Mouse (Mus musculus) thymus, postnatal 4 days (tissue): ENCODE data around the gene Gpr34.
A peak's percentile ranks its signal among the peaks of the same experiment; 100 is the strongest.

Experiments used
- DNase-seq: peaks from one replicate; pipeline ENCODE4 v3.0.0; 2021

Gene Gpr34

DNA sequence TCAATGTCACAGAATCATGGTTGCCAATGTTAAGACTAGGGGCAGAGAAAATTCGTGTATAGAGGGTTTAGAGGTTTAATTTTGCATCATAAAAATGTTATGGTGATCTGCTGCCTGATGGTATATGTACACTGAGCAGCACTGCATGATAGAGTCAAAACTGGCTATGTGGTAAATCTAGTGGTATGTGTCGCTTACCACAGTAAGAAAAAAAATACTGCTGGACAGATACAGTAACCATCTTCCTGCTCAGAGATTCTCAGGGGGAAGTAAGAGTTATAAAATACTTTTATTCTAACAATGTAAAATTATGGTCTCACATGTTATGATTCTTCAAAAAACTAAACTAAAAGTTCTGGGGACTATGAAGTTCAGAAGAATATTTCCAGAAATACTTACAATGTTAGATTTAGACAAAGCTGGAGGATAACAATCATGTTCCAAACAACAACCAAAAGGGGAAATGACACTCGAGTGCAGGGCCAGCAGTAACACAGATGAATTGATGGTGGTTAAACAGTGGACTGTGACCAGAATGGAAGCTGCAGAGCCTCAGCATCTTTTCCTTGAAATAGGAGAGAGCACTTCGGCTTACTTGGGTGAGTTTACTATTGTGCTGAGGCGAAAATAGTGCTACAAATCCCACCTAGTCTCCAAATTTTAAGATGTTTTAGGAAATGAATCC, at the start of gene Gpr34:
TSS of gene Gpr34 (plus strand) at position 491 of the 685 bp plus-strand sequence.
- no peak for DNase-seq

DNA sequence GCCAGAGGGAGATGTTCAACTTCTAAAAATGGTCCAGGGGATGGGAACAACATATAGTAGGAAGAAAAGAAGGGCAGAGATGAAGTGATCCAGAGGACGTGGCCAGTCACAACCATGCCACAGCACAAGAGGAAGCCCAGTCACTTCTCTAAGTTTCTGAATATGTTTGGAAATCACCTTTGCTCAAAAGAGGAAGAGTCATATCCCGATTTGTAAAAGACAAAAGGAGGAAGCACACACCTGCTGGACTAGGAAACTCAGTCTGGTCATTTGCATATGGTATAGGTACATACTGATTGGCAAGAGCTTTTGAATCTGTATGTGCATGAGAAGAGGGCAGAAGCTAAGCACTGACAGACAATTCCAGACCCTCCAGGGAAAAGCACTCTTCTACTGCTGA, 32.5 kb upstream of the Gpr34 start:
- DNase-seq: no peak

DNA sequence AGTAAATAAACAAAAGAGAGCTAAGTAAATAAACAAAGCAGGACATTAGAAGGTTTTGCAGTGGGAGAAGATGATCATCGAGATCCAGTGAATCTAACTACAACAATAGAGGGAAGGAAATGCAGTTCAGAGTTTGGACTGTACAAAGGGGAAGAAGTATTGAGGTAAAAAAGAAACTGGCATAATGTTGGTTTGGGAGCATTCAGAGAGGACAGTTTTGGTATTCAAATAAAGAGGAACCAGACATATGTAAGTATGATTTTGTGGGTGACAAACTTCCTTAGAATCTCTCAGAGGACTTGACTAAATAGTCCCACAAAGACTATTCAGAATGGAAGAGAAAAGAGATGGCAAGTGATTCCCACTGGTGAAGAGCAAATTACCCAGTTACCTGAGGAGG, 31.9 kb upstream of the Gpr34 start:
- no peak for DNase-seq

- no peak for DNase-seq
Measured at GRCm38 (mm10) chrX:13606741-13607140, 25.1 kb upstream of the Gpr34 start.

GRCm38 (mm10) chrX:13607752-13608151, 24.1 kb upstream of the Gpr34 start:
- DNase-seq: no peak

GRCm38 (mm10) chrX:13611114-13611513, 20.8 kb upstream of the Gpr34 start:
- DNase-seq: no peak

GRCm38 (mm10) chrX:13612115-13612514, 19.8 kb upstream of the Gpr34 start:
- DNase-seq: no peak

GRCm38 (mm10) chrX:13616726-13617125, 15.2 kb upstream of the Gpr34 start:
- no peak for DNase-seq

- DNase-seq: no peak
Measured at GRCm38 (mm10) chrX:13617294-13617693, 14.6 kb upstream of the Gpr34 start.

GRCm38 (mm10) chrX:13618476-13618875, 13.4 kb upstream of the Gpr34 start:
- DNase-seq: no peak

DNA sequence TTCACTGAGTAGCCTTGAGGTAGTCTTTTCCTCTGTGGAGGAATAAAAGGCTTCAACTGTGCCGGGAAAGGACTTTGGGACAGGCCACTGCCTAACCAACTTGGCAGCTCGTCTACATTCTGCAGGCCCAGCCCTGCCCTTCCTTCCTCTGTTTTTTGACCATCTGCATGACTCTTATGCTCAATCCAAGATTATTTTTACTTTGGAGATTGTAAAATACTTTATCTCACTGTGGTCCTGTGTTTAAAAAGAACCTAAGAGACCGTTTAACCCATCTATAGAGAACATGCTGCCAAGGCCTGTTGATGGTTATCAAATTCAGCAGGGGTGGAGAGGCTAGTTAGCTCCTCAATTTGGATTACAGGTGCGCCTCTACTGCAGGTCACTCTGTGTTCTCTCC, 10.4 kb upstream of the Gpr34 start:
- DNase-seq: no peak

DNA sequence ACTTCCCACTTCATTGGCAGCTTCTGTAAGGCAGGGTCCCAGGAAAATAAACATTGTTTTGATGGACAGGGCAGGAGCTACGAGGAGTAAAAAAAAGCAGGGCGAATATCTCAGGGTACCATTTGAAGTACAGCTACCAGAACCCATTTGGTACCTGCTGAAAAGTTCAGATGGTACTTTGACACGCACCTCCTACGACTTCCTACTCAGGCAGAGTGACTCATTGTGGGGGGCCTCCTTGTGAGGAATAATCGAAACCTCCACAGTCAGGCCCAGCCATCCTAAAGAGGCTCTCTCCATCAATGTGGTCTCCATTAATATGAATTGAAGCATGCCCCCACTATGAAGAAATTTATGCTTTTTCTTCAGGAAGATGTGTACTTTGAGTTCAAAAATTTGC, 9.2 kb upstream of the Gpr34 start:
- DNase-seq: no peak

DNA sequence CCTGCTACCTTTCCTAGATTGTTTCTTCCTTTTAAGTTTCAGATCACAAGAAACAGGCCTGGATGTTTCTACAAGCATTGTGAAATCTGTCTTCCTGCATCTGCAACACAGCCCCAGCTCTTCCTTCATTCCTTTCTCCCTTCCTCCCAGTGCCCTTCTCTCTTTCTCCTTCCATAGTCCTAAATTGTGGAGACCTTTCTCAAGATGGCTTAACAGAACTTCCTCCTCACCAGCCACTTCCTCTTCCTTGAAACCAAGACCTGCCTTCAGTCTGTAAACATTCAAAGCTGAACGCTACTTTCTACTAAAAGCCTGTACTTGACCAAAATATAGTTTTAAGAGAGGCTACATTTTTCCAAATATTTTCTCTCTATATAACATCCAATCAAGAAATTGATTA, 4.5 kb downstream of the Gpr34 start:
- DNase-seq: no peak

DNA sequence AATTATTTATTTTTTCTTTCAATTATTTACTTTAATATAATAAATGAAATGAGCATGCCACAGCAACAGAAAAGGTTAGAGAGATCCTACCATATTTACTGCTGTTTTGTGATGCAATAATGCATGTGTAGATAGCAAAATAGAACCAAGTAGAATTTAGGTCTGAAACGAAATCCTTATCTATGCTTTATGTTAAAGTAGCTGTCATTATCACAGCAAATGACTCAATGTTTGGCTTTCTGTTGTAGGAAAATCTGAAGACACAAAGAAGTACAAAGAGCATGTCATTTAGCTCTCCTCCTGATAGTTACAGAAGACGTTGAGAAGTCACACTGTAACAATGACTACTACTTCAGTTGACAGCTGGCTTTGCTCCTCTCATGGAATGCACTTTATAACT, 7.0 kb downstream of the Gpr34 start:
- no peak for DNase-seq

DNA sequence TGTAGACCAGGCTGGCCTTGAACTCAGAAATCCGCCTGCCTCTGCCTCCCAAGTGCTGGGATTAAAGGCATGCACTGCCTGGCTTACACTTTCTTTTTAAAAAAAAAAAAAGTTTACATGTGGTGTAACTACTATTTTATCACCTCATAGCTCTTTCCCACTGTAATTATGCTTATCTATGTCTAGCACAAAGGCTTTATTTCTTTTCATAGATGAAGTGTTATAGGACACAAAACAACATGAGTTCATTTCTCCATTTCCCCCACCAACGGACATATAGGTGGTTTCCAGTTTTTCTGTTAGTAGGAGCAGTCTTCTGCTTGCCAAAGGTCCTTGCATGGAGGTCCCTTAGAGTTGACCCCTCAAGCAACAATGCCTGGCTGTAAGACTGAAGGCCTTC, 20.0 kb downstream of the Gpr34 start:
- no peak for DNase-seq

- no peak for DNase-seq
Measured at GRCm38 (mm10) chrX:13652291-13652690, 20.4 kb downstream of the Gpr34 start.

GRCm38 (mm10) chrX:13655005-13655421, 23.1 kb downstream of the Gpr34 start:
- no peak for DNase-seq

- DNase-seq: no peak
Measured at GRCm38 (mm10) chrX:13655906-13656305, 24.0 kb downstream of the Gpr34 start.

GRCm38 (mm10) chrX:13656721-13657120, 24.8 kb downstream of the Gpr34 start:
- peak; percentile 75 for DNase-seq

- no peak for DNase-seq
Measured at GRCm38 (mm10) chrX:13658616-13659140, 26.8 kb downstream of the Gpr34 start.

- no peak for DNase-seq
Measured at GRCm38 (mm10) chrX:13659201-13659890, 27.5 kb downstream of the Gpr34 start.

DNA sequence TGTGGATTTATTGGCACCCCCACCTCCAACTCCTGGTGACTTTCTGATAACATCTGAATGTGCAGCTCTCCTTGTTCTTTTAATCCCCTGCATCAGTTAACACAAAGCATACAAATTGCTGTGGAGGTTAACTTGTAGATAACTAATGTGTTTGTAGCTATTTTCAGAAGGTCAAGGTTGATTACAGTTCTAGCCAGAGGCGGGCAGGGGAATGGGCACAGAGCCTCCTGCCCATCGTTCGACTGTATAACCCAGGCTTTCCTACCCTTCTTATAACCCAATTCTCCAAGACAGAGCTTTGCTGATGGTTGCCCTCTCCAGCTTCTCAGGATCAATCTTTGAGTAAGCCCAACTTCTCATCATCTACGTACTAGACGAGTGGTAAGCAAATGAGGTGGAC, 29.2 kb downstream of the Gpr34 start, which contains the start of gene Gpr82:
TSS of gene Gpr82 (plus strand) at position 301 of the 400 bp plus-strand sequence.
- DNase-seq: no peak

- no peak for DNase-seq
Measured at GRCm38 (mm10) chrX:13668867-13669266, 37.0 kb downstream of the Gpr34 start.

GRCm38 (mm10) chrX:13670342-13670741, 38.5 kb downstream of the Gpr34 start:
- no peak for DNase-seq
